Mouse (Mus musculus) layer of hippocampus, adult 18-20 months (tissue): Measurements from ENCODE around the gene Zbtb7b. TPM values are rescaled to one million over a fixed set of nuclear protein-coding genes. Genes with fewer than 3 reads are reported as not detected.

Experiments
- DNase-seq, 2 experiments: peaks; one replicate each; pipeline ENCODE4 v3.0.0; 2022; ENCODE audit warnings: low spot score in 2 of 2
- total RNA-seq, 2 experiments: library from RNA; stranded (reverse); gene quantifications; 2 replicates each; pipeline ENCODE4 v1.2.3; 2021

Zbtb7b gene
- total RNA-seq, 2 experiments from 2014 or later, result 12.1 to 16.8 TPM

GRCm38 (mm10) chr3:89418861-89419250 lies 24.3 kb upstream of the Zbtb7b start:
- peak in 1 of 2 experiments; percentile 56 for DNase-seq

GRCm38 (mm10) chr3:89418170-89418860 lies 23.7 kb upstream of the Zbtb7b start, which contains the start of the genes Cks1b and Shc1:
Cks1b (minus strand) TSS chr3:89418383.
Shc1 (plus strand) TSS chr3:89418443.
- DNase-seq, result peak; percentile 92 to 96

GRCm38 (mm10) chr3:89417840-89418169 lies 23.2 kb upstream of the Zbtb7b start:
- no peak for DNase-seq

- DNase-seq, result no peak
These were observed 22.6 kb upstream of the Zbtb7b start for GRCm38 (mm10) chr3:89417131-89417530.

GRCm38 (mm10) chr3:89416158-89416557 lies 21.6 kb upstream of the Zbtb7b start:
- no peak for DNase-seq

- peak; percentile 98 to 100 for DNase-seq
These were observed 17.2 kb upstream of the Zbtb7b start, which contains the start of gene Flad1 for GRCm38 (mm10) chr3:89411490-89412393. Flad1 (minus strand) TSS chr3:89411870.

GRCm38 (mm10) chr3:89410864-89411263 lies 16.3 kb upstream of the Zbtb7b start:
- DNase-seq, result no peak

- no peak for DNase-seq
These were observed 15.1 kb upstream of the Zbtb7b start for GRCm38 (mm10) chr3:89409701-89410100.

- no peak for DNase-seq
These were observed 13.9 kb upstream of the Zbtb7b start for GRCm38 (mm10) chr3:89408448-89408847.

GRCm38 (mm10) chr3:89406887-89407286 lies 12.3 kb upstream of the Zbtb7b start:
- no peak for DNase-seq

GRCm38 (mm10) chr3:89402693-89403092 lies 8.1 kb upstream of the Zbtb7b start, which contains the start of gene Lenep:
Lenep (minus strand) TSS chr3:89402793.
- no peak for DNase-seq

GRCm38 (mm10) chr3:89401329-89401728 lies 6.8 kb upstream of the Zbtb7b start:
- DNase-seq, result no peak

GRCm38 (mm10) chr3:89396654-89397005 lies 2.1 kb upstream of the Zbtb7b start:
- DNase-seq, result no peak

GRCm38 (mm10) chr3:89395806-89396653 lies 1.5 kb upstream of the Zbtb7b start:
- peak in 1 of 2 experiments; percentile 62 for DNase-seq

GRCm38 (mm10) chr3:89395419-89395805 lies 836 bp upstream of the Zbtb7b start:
- DNase-seq, result no peak

- peak in 1 of 2 experiments; percentile 64 for DNase-seq
These were observed 299 bp upstream of the Zbtb7b start for GRCm38 (mm10) chr3:89394894-89395256.

- DNase-seq, result peak; percentile 90 to 95
These were observed 971 bp downstream of the Zbtb7b start for GRCm38 (mm10) chr3:89393605-89394004.

GRCm38 (mm10) chr3:89392871-89393311 lies 1.7 kb downstream of the Zbtb7b start:
- DNase-seq, result no peak

GRCm38 (mm10) chr3:89391663-89392511 lies 2.7 kb downstream of the Zbtb7b start:
- DNase-seq, result no peak
